Mouse (Mus musculus): ENCODE data around the gene Rhof. TPM values are rescaled to one million over a fixed set of nuclear protein-coding genes. Genes with fewer than 3 reads are reported as not detected.

Gene Rhof
- polyA plus RNA-seq, 1 experiment from 2014 or later: 2.0 TPM

DNA sequence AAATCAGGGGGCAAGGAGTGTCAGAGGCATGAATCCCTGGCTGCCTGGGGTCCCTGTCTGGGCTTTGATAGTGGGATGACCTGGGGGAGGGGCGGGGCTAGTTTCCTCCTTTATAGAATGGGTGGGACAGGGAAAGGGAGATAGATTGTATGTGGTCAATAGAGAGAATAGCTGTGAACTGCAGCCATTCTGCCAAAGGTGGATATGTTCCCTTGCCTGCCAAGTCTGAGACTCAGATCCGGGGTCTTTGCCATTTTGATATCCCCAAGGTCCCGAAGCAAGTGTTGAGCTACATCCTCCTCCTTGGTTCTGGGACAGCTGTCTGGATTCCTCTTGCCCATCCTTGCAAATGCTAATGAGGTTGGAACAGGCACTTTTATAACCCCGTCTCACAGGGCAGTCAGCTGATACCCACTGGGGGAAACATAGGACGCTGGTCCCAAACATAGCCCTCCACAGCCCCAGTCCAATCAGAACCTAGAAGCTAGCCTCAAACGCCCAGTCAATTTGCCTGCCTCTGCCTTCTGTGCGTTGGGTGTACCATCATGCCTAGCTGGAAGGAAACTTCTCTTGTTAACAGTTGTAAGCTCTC, 11.8 kb downstream of the Rhof start:
- WGBS: 61% methylated on average over 7 of the region's 7 CpGs
- H3K9me3 ChIP-seq (replicated peaks; ENCODE audit: control insufficient read depth, low read length): no peaks in the 10 kb centered on the region
- H3K27ac ChIP-seq (replicated peaks; ENCODE audit: low read depth, low read length): no peak overlapping the region
- H3K9ac ChIP-seq (replicated peaks; ENCODE audit: low read length): no peak overlapping the region
- no peaks in the 10 kb centered on the region for H3K36me3 ChIP-seq (replicated peaks; ENCODE audit: control insufficient read depth, insufficient read depth, low read depth, low read length)
- no peak for ATAC-seq (replicated peaks; ENCODE audit: insufficient number of reproducible peaks, low FRiP score, low TSS enrichment, low read depth)
- H3K27me3 ChIP-seq (ENCODE audit: control insufficient read depth, insufficient read depth, low read length): no peaks in the 10 kb centered on the region
- no peak overlapping the region for H3K4me3 ChIP-seq (ENCODE audit: low read depth, low read length)
- no peak for DNase-seq (ENCODE audit: low spot score)
- no peak overlapping the region for H3K4me2 ChIP-seq (ENCODE audit: low read depth, low read length)
- H3K4me1 ChIP-seq (ENCODE audit: control insufficient read depth, insufficient read depth, low read length): no peaks in the 10 kb centered on the region

GRCm38 (mm10) chr5:123118826-123119225, 13.7 kb downstream of the Rhof start:
- no peak overlapping the region for H3K27ac ChIP-seq (replicated peaks; ENCODE audit: low read depth, low read length)
- no peak overlapping the region for H3K4me3 ChIP-seq (ENCODE audit: low read depth, low read length)
- H3K9me3 ChIP-seq (replicated peaks; ENCODE audit: control insufficient read depth, low read length): no peaks in the 10 kb centered on the region
- no peak overlapping the region for H3K9ac ChIP-seq (replicated peaks; ENCODE audit: low read length)
- no peaks in the 10 kb centered on the region for H3K4me1 ChIP-seq (ENCODE audit: control insufficient read depth, insufficient read depth, low read length)
- ATAC-seq (replicated peaks; ENCODE audit: insufficient number of reproducible peaks, low FRiP score, low TSS enrichment, low read depth) (no peak), DNase-seq (ENCODE audit: low spot score) (no peak)
- H3K27me3 ChIP-seq (ENCODE audit: control insufficient read depth, insufficient read depth, low read length): no peaks in the 10 kb centered on the region
- 80% methylated on average over 10 of the region's 10 CpGs for WGBS
- H3K36me3 ChIP-seq (replicated peaks; ENCODE audit: control insufficient read depth, insufficient read depth, low read depth, low read length): no peaks in the 10 kb centered on the region
- no peak overlapping the region for H3K4me2 ChIP-seq (ENCODE audit: low read depth, low read length)

- no peak overlapping the region for H3K9ac ChIP-seq (replicated peaks; ENCODE audit: low read length)
- no peaks in the 10 kb centered on the region for H3K4me1 ChIP-seq (ENCODE audit: control insufficient read depth, insufficient read depth, low read length)
- WGBS: 89% methylated on average over 8 of the region's 8 CpGs
- no peak overlapping the region for H3K27ac ChIP-seq (replicated peaks; ENCODE audit: low read depth, low read length)
- ATAC-seq (replicated peaks; ENCODE audit: insufficient number of reproducible peaks, low FRiP score, low TSS enrichment, low read depth) (no peak), DNase-seq (ENCODE audit: low spot score) (no peak)
- H3K27me3 ChIP-seq (ENCODE audit: control insufficient read depth, insufficient read depth, low read length): no peaks in the 10 kb centered on the region
- no peaks in the 10 kb centered on the region for H3K36me3 ChIP-seq (replicated peaks; ENCODE audit: control insufficient read depth, insufficient read depth, low read depth, low read length)
- no peak overlapping the region for H3K4me3 ChIP-seq (ENCODE audit: low read depth, low read length)
- no peaks in the 10 kb centered on the region for H3K9me3 ChIP-seq (replicated peaks; ENCODE audit: control insufficient read depth, low read length)
- H3K4me2 ChIP-seq (ENCODE audit: low read depth, low read length): no peak overlapping the region
These were observed 14.7 kb downstream of the Rhof start for GRCm38 (mm10) chr5:123117773-123118172.

GRCm38 (mm10) chr5:123117257-123117656, 15.2 kb downstream of the Rhof start:
- Histone ChIP-seq H3K27me3 (ENCODE audit: control insufficient read depth, insufficient read depth, low read length) (no peaks in the 10 kb centered on the region), H3K4me3 (ENCODE audit: low read depth, low read length) (no peak overlapping the region), H3K27ac (replicated peaks; ENCODE audit: low read depth, low read length) (no peak overlapping the region), H3K4me2 (ENCODE audit: low read depth, low read length) (no peak overlapping the region), H3K9ac (replicated peaks; ENCODE audit: low read length) (no peak overlapping the region), H3K36me3 (replicated peaks; ENCODE audit: control insufficient read depth, insufficient read depth, low read depth, low read length) (no peaks in the 10 kb centered on the region), H3K4me1 (ENCODE audit: control insufficient read depth, insufficient read depth, low read length) (no peaks in the 10 kb centered on the region), H3K9me3 (replicated peaks; ENCODE audit: control insufficient read depth, low read length) (no peaks in the 10 kb centered on the region)
- DNase-seq (ENCODE audit: low spot score) (peak; percentile 85), ATAC-seq (replicated peaks; ENCODE audit: insufficient number of reproducible peaks, low FRiP score, low TSS enrichment, low read depth) (0 out of 2 replicates have a peak, but pooled peaks have one; percentile 63)
- WGBS: 19% methylated on average over 10 of the region's 10 CpGs

DNA sequence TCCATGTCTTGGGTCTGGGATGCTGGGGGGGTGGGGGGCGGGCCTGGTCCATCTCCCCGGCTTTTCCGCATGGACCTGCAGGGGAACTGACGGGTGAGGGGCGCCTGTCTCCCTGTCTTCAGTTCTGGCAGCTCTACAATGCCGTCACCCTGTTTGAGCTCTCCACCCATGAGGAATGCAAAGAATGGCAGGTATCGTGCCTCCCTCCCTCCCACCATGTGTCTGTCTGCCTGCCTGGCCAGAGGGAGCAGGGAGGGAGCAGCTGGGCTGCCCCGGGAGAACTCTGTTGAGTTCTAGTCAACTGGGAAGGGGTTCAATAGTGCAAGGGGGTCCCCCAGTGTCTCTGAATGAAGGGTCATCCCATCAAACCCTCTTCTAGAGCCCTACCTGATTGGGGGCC, 16.4 kb downstream of the Rhof start:
- H3K27me3 ChIP-seq (ENCODE audit: control insufficient read depth, insufficient read depth, low read length): no peaks in the 10 kb centered on the region
- WGBS: 69% methylated on average over 8 of the region's 8 CpGs
- no peak for ATAC-seq (replicated peaks; ENCODE audit: insufficient number of reproducible peaks, low FRiP score, low TSS enrichment, low read depth)
- H3K27ac ChIP-seq (replicated peaks; ENCODE audit: low read depth, low read length): no peak overlapping the region
- DNase-seq (ENCODE audit: low spot score): no peak
- no peaks in the 10 kb centered on the region for H3K4me1 ChIP-seq (ENCODE audit: control insufficient read depth, insufficient read depth, low read length)
- H3K4me2 ChIP-seq (ENCODE audit: low read depth, low read length): no peak overlapping the region
- no peak overlapping the region for H3K9ac ChIP-seq (replicated peaks; ENCODE audit: low read length)
- no peaks in the 10 kb centered on the region for H3K36me3 ChIP-seq (replicated peaks; ENCODE audit: control insufficient read depth, insufficient read depth, low read depth, low read length)
- no peak overlapping the region for H3K4me3 ChIP-seq (ENCODE audit: low read depth, low read length)
- H3K9me3 ChIP-seq (replicated peaks; ENCODE audit: control insufficient read depth, low read length): no peaks in the 10 kb centered on the region

- no peak overlapping the region for H3K9ac ChIP-seq (replicated peaks; ENCODE audit: low read length)
- WGBS: 46% methylated on average over 7 of the region's 7 CpGs
- DNase-seq (ENCODE audit: low spot score): no peak
These were observed 17.6 kb downstream of the Rhof start for GRCm38 (mm10) chr5:123114924-123115323.

GRCm38 (mm10) chr5:123114109-123114508, 18.4 kb downstream of the Rhof start:
- Histone ChIP-seq H3K27me3 (ENCODE audit: control insufficient read depth, insufficient read depth, low read length) (no peaks in the 10 kb centered on the region), H3K9ac (replicated peaks; ENCODE audit: low read length) (no peak overlapping the region), H3K27ac (replicated peaks; ENCODE audit: low read depth, low read length) (no peak overlapping the region), H3K4me1 (ENCODE audit: control insufficient read depth, insufficient read depth, low read length) (no peaks in the 10 kb centered on the region), H3K36me3 (replicated peaks; ENCODE audit: control insufficient read depth, insufficient read depth, low read depth, low read length) (no peaks in the 10 kb centered on the region), H3K4me3 (ENCODE audit: low read depth, low read length) (no peak overlapping the region), H3K9me3 (replicated peaks; ENCODE audit: control insufficient read depth, low read length) (no peaks in the 10 kb centered on the region), H3K4me2 (ENCODE audit: low read depth, low read length) (no peak overlapping the region)
- 67% methylated on average over 11 of the region's 11 CpGs for WGBS
- no peak for DNase-seq (ENCODE audit: low spot score)
- no peak for ATAC-seq (replicated peaks; ENCODE audit: insufficient number of reproducible peaks, low FRiP score, low TSS enrichment, low read depth)

More at GRCm38 (mm10) chr5:123114924-123115323, 17.6 kb downstream of the Rhof start:
- no peaks in the 10 kb centered on the region for H3K36me3 ChIP-seq (replicated peaks; ENCODE audit: control insufficient read depth, insufficient read depth, low read depth, low read length)
- no peaks in the 10 kb centered on the region for H3K27me3 ChIP-seq (ENCODE audit: control insufficient read depth, insufficient read depth, low read length)
- H3K4me1 ChIP-seq (ENCODE audit: control insufficient read depth, insufficient read depth, low read length): no peaks in the 10 kb centered on the region
- H3K4me2 ChIP-seq (ENCODE audit: low read depth, low read length): no peak overlapping the region
- no peaks in the 10 kb centered on the region for H3K9me3 ChIP-seq (replicated peaks; ENCODE audit: control insufficient read depth, low read length)
- no peak overlapping the region for H3K4me3 ChIP-seq (ENCODE audit: low read depth, low read length)
- no peak for ATAC-seq (replicated peaks; ENCODE audit: insufficient number of reproducible peaks, low FRiP score, low TSS enrichment, low read depth)
- H3K27ac ChIP-seq (replicated peaks; ENCODE audit: low read depth, low read length): no peak overlapping the region

- no peaks in the 10 kb centered on the region for H3K4me1 ChIP-seq (ENCODE audit: control insufficient read depth, insufficient read depth, low read length)
- H3K36me3 ChIP-seq (replicated peaks; ENCODE audit: control insufficient read depth, insufficient read depth, low read depth, low read length): no peaks in the 10 kb centered on the region
- no peak overlapping the region for H3K4me3 ChIP-seq (ENCODE audit: low read depth, low read length)
- DNase-seq (ENCODE audit: low spot score) (no peak), ATAC-seq (replicated peaks; ENCODE audit: insufficient number of reproducible peaks, low FRiP score, low TSS enrichment, low read depth) (no peak)
- H3K27ac ChIP-seq (replicated peaks; ENCODE audit: low read depth, low read length): no peak overlapping the region
- H3K27me3 ChIP-seq (ENCODE audit: control insufficient read depth, insufficient read depth, low read length): no peaks in the 10 kb centered on the region
- H3K9ac ChIP-seq (replicated peaks; ENCODE audit: low read length): no peak overlapping the region
- H3K9me3 ChIP-seq (replicated peaks; ENCODE audit: control insufficient read depth, low read length): no peaks in the 10 kb centered on the region
- 78% methylated on average over 13 of the region's 13 CpGs for WGBS
- no peak overlapping the region for H3K4me2 ChIP-seq (ENCODE audit: low read depth, low read length)
These were observed 22.2 kb downstream of the Rhof start for GRCm38 (mm10) chr5:123110296-123110721.
